Mouse (Mus musculus): ENCODE measurements at regions not wholly inside any gene's neighbourhood (a gene's known extent, or its start where the extent isn't known, plus 50 kb on each side); places are given as distances from the start of the nearest gene placed in this dataset.

GRCm38 (mm10) chr9:50142091-50142490 lies 202.7 kb downstream of the Rpl10-ps3 start:
- DNase-seq (ENCODE audit: low spot score in 2 of 2) = peak; percentile 43 to 63
- intact Hi-C loops (cut with DNase I) = no loop called here

- intact Hi-C loops (cut with DNase I) = no loop called here
- DNase-seq (ENCODE audit: low spot score in 2 of 2) = no peak
Observed at GRCm38 (mm10) chr9:50141176-50141575, 203.6 kb downstream of the Rpl10-ps3 start.

- intact Hi-C loops (cut with DNase I) = no loop called here
- peak in 1 of 2 experiments; percentile 62 for DNase-seq (ENCODE audit: low spot score in 2 of 2)
Observed at GRCm38 (mm10) chr9:50138341-50138978, 206.3 kb downstream of the Rpl10-ps3 start.

- intact Hi-C loops (cut with DNase I) = no loop called here
- DNase-seq (ENCODE audit: low spot score in 2 of 2) = no peak
Observed at GRCm38 (mm10) chr9:50136636-50136985, 208.2 kb downstream of the Rpl10-ps3 start.

GRCm38 (mm10) chr9:50135939-50136635 lies 208.7 kb downstream of the Rpl10-ps3 start:
- no peak for DNase-seq (ENCODE audit: low spot score in 2 of 2)
- intact Hi-C loops (cut with DNase I) = no loop called here

GRCm38 (mm10) chr9:50124241-50124640 lies 220.5 kb downstream of the Rpl10-ps3 start:
- intact Hi-C loops (cut with DNase I) = no loop called here

GRCm38 (mm10) chr9:50120820-50121599 lies 223.8 kb downstream of the Rpl10-ps3 start:
- intact Hi-C loops (cut with DNase I) = no loop called here
- peak in 1 of 2 experiments; percentile 59 for DNase-seq (ENCODE audit: low spot score in 2 of 2)

More at GRCm38 (mm10) chr9:50124241-50124640, 220.5 kb downstream of the Rpl10-ps3 start:
- DNase-seq (ENCODE audit: low spot score in 2 of 2) = no peak

- intact Hi-C loops (cut with DNase I) = no loop called here
- DNase-seq (ENCODE audit: low spot score in 2 of 2) = no peak
Observed at GRCm38 (mm10) chr9:50119412-50119811, 225.4 kb downstream of the Rpl10-ps3 start.

GRCm38 (mm10) chr9:50118578-50118977 lies 226.2 kb downstream of the Rpl10-ps3 start:
- peak in 1 of 2 experiments; percentile 52 for DNase-seq (ENCODE audit: low spot score in 2 of 2)
- intact Hi-C loops (cut with DNase I) = no loop called here

- intact Hi-C loops (cut with DNase I) = no loop called here
- DNase-seq (ENCODE audit: low spot score in 2 of 2) = no peak
Observed at GRCm38 (mm10) chr9:50106551-50106950, 238.2 kb downstream of the Rpl10-ps3 start.

- intact Hi-C loops (cut with DNase I) = no loop called here
- DNase-seq (ENCODE audit: low spot score in 2 of 2) = no peak
Observed at GRCm38 (mm10) chr9:50102766-50103165, 242.0 kb downstream of the Rpl10-ps3 start.

- DNase-seq (ENCODE audit: low spot score in 2 of 2) = peak in 1 of 2 experiments; percentile 68
- intact Hi-C loops (cut with DNase I) = no loop called here
Observed at GRCm38 (mm10) chr9:50101061-50101460, 243.7 kb downstream of the Rpl10-ps3 start.

- peak in 1 of 2 experiments; percentile 20 for DNase-seq (ENCODE audit: low spot score in 2 of 2)
- intact Hi-C loops (cut with DNase I) = no loop called here
Observed at GRCm38 (mm10) chr9:50090968-50091367, 253.8 kb downstream of the Rpl10-ps3 start.

- DNase-seq (ENCODE audit: low spot score in 2 of 2) = no peak
- intact Hi-C loops (cut with DNase I) = no loop called here
Observed at GRCm38 (mm10) chr9:50089916-50090315, 254.9 kb downstream of the Rpl10-ps3 start.

- DNase-seq (ENCODE audit: low spot score in 2 of 2) = no peak
- intact Hi-C loops (cut with DNase I) = no loop called here
Observed at GRCm38 (mm10) chr9:50080205-50080604, 264.6 kb downstream of the Rpl10-ps3 start.

- no peak for DNase-seq (ENCODE audit: low spot score in 2 of 2)
- intact Hi-C loops (cut with DNase I) = no loop called here
Observed at GRCm38 (mm10) chr9:50068576-50068975, 269.9 kb upstream of the Ncam1 start.

GRCm38 (mm10) chr9:50067729-50068225 lies 269.1 kb upstream of the Ncam1 start:
- DNase-seq (ENCODE audit: low spot score in 2 of 2) = peak; percentile 6 to 53
- intact Hi-C loops (cut with DNase I) = no loop called here

- intact Hi-C loops (cut with DNase I) = no loop called here
- DNase-seq (ENCODE audit: low spot score in 2 of 2) = peak; percentile 16 to 38
Observed at GRCm38 (mm10) chr9:50064505-50065229, 265.9 kb upstream of the Ncam1 start.

GRCm38 (mm10) chr9:50038231-50038630 lies 239.5 kb upstream of the Ncam1 start:
- intact Hi-C loops (cut with DNase I) = no loop called here
- no peak for DNase-seq (ENCODE audit: low spot score in 2 of 2)
